Mouse (Mus musculus) CH12.LX (cell line): Measurements from ENCODE around the gene Tex9. TPM values are rescaled to one million over a fixed set of nuclear protein-coding genes. Genes with fewer than 3 reads are reported as not detected.
A peak's percentile ranks its signal among the peaks of the same experiment; 100 is the strongest.

Experiments
- DNase-seq: peaks from one replicate; pipeline ENCODE4 v3.0.0-alpha.2; 2013; ENCODE audit errors: extremely low read depth
- H3K27ac ChIP-seq: 2 replicates; pipeline ENCODE4 v1.5.1; 2012; ENCODE audit warnings: low read depth, mild to moderate bottlenecking, control low read depth, moderate library complexity; ENCODE audit not compliant: insufficient read depth
- H3K27me3 ChIP-seq: replicated peaks from 2 replicates; pipeline ENCODE3; 2012; ENCODE audit warnings: inconsistent platforms
- H3K36me3 ChIP-seq, 2 experiments: replicated peaks in 1 of 2; 2 replicates each; pipeline versions ENCODE3 to v1.6.1; 2012; ENCODE audit warnings: inconsistent platforms in 1 of 2, low read length in 1 of 2, mild to moderate bottlenecking in 1 of 2, mixed read lengths in 1 of 2, moderate library complexity in 1 of 2; ENCODE audit not compliant: control insufficient read depth in 1 of 2, insufficient read depth in 1 of 2
- H3K4me1 ChIP-seq, 2 experiments: 2 replicates each; pipeline ENCODE4 v1.6.1; 2012; ENCODE audit warnings: inconsistent platforms in 1 of 2, moderate library complexity in 1 of 2; ENCODE audit not compliant: insufficient read depth in 2 of 2, control insufficient read depth in 1 of 2
- H3K4me2 ChIP-seq: 2 replicates; pipeline ENCODE4 v1.6.1; 2012; ENCODE audit warnings: low read depth, mild to moderate bottlenecking, control low read depth; ENCODE audit not compliant: poor library complexity, insufficient read depth, severe bottlenecking
- H3K4me3 ChIP-seq, 3 experiments: fragments of 150-350 bp in 1 of 3; sonication (generic) in 1 of 3; replicated peaks in 1 of 3; 2 replicates each; pipeline versions ENCODE3 to v1.5.1; 2011 to 2012; ENCODE audit warnings: low read depth in 2 of 3, low read length in 2 of 3, mild to moderate bottlenecking in 2 of 3, moderate library complexity in 2 of 3, control low read depth in 1 of 3, improper control_type of control experiment in 1 of 3, inconsistent platforms in 1 of 3, mixed read lengths in 1 of 3; ENCODE audit not compliant: poor library complexity in 1 of 3
- H3K79me2 ChIP-seq: replicated peaks from 2 replicates; pipeline ENCODE4 v1.6.1; 2012; ENCODE audit warnings: mild to moderate bottlenecking, moderate library complexity; ENCODE audit not compliant: control insufficient read depth, poor library complexity, insufficient read depth, severe bottlenecking; ENCODE audit errors: extremely low read depth
- H3K9ac ChIP-seq: 2 replicates; pipeline ENCODE4 v1.6.1; 2012; ENCODE audit warnings: low read depth, mild to moderate bottlenecking, control low read depth, moderate library complexity; ENCODE audit not compliant: insufficient read depth
- H3K9me3 ChIP-seq: replicated peaks from 2 replicates; pipeline ENCODE3; 2012; ENCODE audit warnings: low read length, inconsistent platforms, mixed read lengths
- BHLHE40 ChIP-seq: IDR thresholded peaks from 2 replicates; pipeline ENCODE4 v1.6.1; 2011; ENCODE audit warnings: mild to moderate bottlenecking, low read depth, low read length, improper control_type of control experiment
- CHD1 ChIP-seq: IDR thresholded peaks from 2 replicates; pipeline ENCODE4 v1.6.1; 2012; ENCODE audit warnings: low read depth, low read length, improper control_type of control experiment, inconsistent platforms
- CHD2 ChIP-seq: IDR thresholded peaks from 2 replicates; pipeline ENCODE4 v1.6.1; 2011; ENCODE audit warnings: low read length, improper control_type of control experiment
- CTCF ChIP-seq, 2 experiments: IDR thresholded peaks in 1 of 2; conservative IDR thresholded peaks in 1 of 2; 2 replicates each; pipeline ENCODE4 v1.5.1; 2011 to 2012; ENCODE audit warnings: low read depth in 2 of 2, low read length in 2 of 2, improper control_type of control experiment in 1 of 2, inconsistent platforms in 1 of 2, mild to moderate bottlenecking in 1 of 2, moderate library complexity in 1 of 2
- EP300 ChIP-seq: IDR thresholded peaks from 2 replicates; pipeline ENCODE4 v1.6.1; 2011; ENCODE audit warnings: low read length, improper control_type of control experiment
- ETS1 ChIP-seq: conservative IDR thresholded peaks from 2 replicates; pipeline ENCODE4 v1.6.1; 2012; ENCODE audit warnings: low read depth, mild to moderate bottlenecking, inconsistent platforms, low read length, improper control_type of control experiment, moderate library complexity
- GABPA ChIP-seq: IDR thresholded peaks from 2 replicates; pipeline ENCODE4 v1.6.1; 2012; ENCODE audit warnings: low read depth, low read length, improper control_type of control experiment, inconsistent platforms; ENCODE audit not compliant: insufficient replicate concordance
- HCFC1 ChIP-seq: IDR thresholded peaks from 2 replicates; pipeline ENCODE4 v1.6.1; 2012; ENCODE audit warnings: low read depth, mild to moderate bottlenecking, inconsistent platforms, low read length, improper control_type of control experiment
- IRF4 ChIP-seq: IDR thresholded peaks from 2 replicates; pipeline ENCODE4 v1.6.1; 2014; ENCODE audit warnings: low read depth, mild to moderate bottlenecking, inconsistent platforms, low read length, improper control_type of control experiment
- JUN ChIP-seq: IDR thresholded peaks from 2 replicates; pipeline ENCODE4 v1.6.1; 2011; ENCODE audit warnings: low read depth, mild to moderate bottlenecking, low read length, improper control_type of control experiment, moderate library complexity; ENCODE audit not compliant: insufficient read depth
- JUND ChIP-seq: conservative IDR thresholded peaks from 2 replicates; pipeline ENCODE4 v1.6.1; 2011; ENCODE audit warnings: low read depth, low read length, improper control_type of control experiment
- MAFK ChIP-seq: IDR thresholded peaks from 2 replicates; pipeline ENCODE4 v1.6.1; 2011; ENCODE audit warnings: low read length, improper control_type of control experiment; ENCODE audit not compliant: insufficient replicate concordance
- MEF2A ChIP-seq: IDR thresholded peaks from 2 replicates; pipeline ENCODE4 v1.6.1; 2014; ENCODE audit warnings: low read depth, mild to moderate bottlenecking, inconsistent platforms, low read length, improper control_type of control experiment, borderline replicate concordance
- MXI1 ChIP-seq: IDR thresholded peaks from 2 replicates; pipeline ENCODE4 v1.6.1; 2011; ENCODE audit warnings: mild to moderate bottlenecking, low read depth, low read length, improper control_type of control experiment
- MYC ChIP-seq: IDR thresholded peaks from 2 replicates; pipeline ENCODE4 v1.6.1; 2011; ENCODE audit warnings: low read depth, mild to moderate bottlenecking, improper control_type of control experiment, low read length
- NRF1 ChIP-seq: IDR thresholded peaks from 2 replicates; pipeline ENCODE4 v1.6.1; 2014; ENCODE audit warnings: low read depth, mild to moderate bottlenecking, inconsistent platforms, low read length, improper control_type of control experiment, moderate library complexity
- PAX5 ChIP-seq: IDR thresholded peaks from 2 replicates; pipeline ENCODE4 v1.6.1; 2012; ENCODE audit warnings: low read length, inconsistent platforms, mixed read lengths
- POLR2A ChIP-seq: IDR thresholded peaks from 2 replicates; pipeline ENCODE4 v1.6.1; 2011; ENCODE audit warnings: low read depth, mild to moderate bottlenecking, improper control_type of control experiment, low read length
- POLR2AphosphoS2 ChIP-seq: IDR thresholded peaks from 2 replicates; pipeline ENCODE4 v1.6.1; 2011; ENCODE audit warnings: low read depth, low read length, improper control_type of control experiment
- RAD21 ChIP-seq: IDR thresholded peaks from 2 replicates; pipeline ENCODE4 v1.6.1; 2011; ENCODE audit warnings: low read depth, mild to moderate bottlenecking, low read length, improper control_type of control experiment, moderate library complexity
- SIN3A ChIP-seq: IDR thresholded peaks from 2 replicates; pipeline ENCODE4 v1.6.1; 2012; ENCODE audit warnings: low read length, improper control_type of control experiment, inconsistent platforms
- SMC3 ChIP-seq: IDR thresholded peaks from 2 replicates; pipeline ENCODE4 v1.6.1; 2011; ENCODE audit warnings: low read depth, low read length, improper control_type of control experiment
- TCF12 ChIP-seq: IDR thresholded peaks from 2 replicates; pipeline ENCODE4 v1.6.1; 2014; ENCODE audit warnings: low read depth, mild to moderate bottlenecking, inconsistent platforms, low read length, improper control_type of control experiment
- UBTF ChIP-seq: IDR thresholded peaks from 2 replicates; pipeline ENCODE4 v1.6.1; 2012; ENCODE audit warnings: low read depth, mild to moderate bottlenecking, inconsistent platforms, low read length, improper control_type of control experiment, moderate library complexity
- USF2 ChIP-seq: conservative IDR thresholded peaks from 2 replicates; pipeline ENCODE4 v1.6.1; 2011; ENCODE audit warnings: low read depth, low read length, improper control_type of control experiment
- ZMIZ1 ChIP-seq: IDR thresholded peaks from 2 replicates; pipeline ENCODE4 v1.6.1; 2012; ENCODE audit warnings: low read depth, mild to moderate bottlenecking, inconsistent platforms, low read length, improper control_type of control experiment
- ZNF384 ChIP-seq: IDR thresholded peaks from 2 replicates; pipeline ENCODE4 v1.6.1; 2012; ENCODE audit warnings: low read depth, low read length, improper control_type of control experiment, inconsistent platforms
- dilution Hi-C: fragments of 300-500 bp; cut with MboI; formaldehyde crosslinking; loops from 2 replicates; pipeline ENCODE4 v1.14.3; 2020; ENCODE audit warnings: low sequenced_read_pairs; ENCODE audit not compliant: extremely low pct_unique_long_range_greater_than_20kb, extremely low pct_ligation_motif_present
- in situ Hi-C: fragments of 300-500 bp; cut with MboI; formaldehyde crosslinking; loops from 3 replicates; pipeline ENCODE4 v1.14.3; 2019; ENCODE audit warnings: low sequenced_read_pairs, low pct_ligation_motif_present, low pct_unique_long_range_greater_than_20kb, mixed read lengths
- polyA plus RNA-seq: library from polyadenylated mRNA; unstranded; fragments of >175 nt; gene quantifications from 2 replicates; pipeline ENCODE4 v1.2.1, GENCODE M21; 2012; ENCODE audit warnings: low read depth; ENCODE audit not compliant: insufficient read length
- total RNA-seq, 2 experiments: library from RNA; depleted of rRNA; stranded (reverse); fragments of 300-350 nt in 1 of 2; fragments of >200 nt in 1 of 2; gene quantifications; 2 replicates each; pipeline ENCODE4 v1.2.3; 2012 to 2014

The Tex9 gene
- total and polyA plus RNA-seq, 3 experiments: 12.1 to 27.4 (median 12.7) TPM

GRCm38 (mm10) chr9:72532381-72533088 is 40.5 kb upstream of the Tex9 start (continued):
- no peak for TF ChIP-seq NRF1
- TF ChIP-seq EP300: no peak
- TF ChIP-seq BHLHE40: no peak
- no peak for TF ChIP-seq TCF12
- peak; percentile 7; the same call in 1 of the 2 replicates for TF ChIP-seq CHD1
- TF ChIP-seq HCFC1: peak; percentile 50; the same call in 1 of the 2 replicates

GRCm38 (mm10) chr9:72531996-72532380 is 40.0 kb upstream of the Tex9 start, which contains the start of gene Rfx7:
Gene Rfx7, plus strand, starts transcription at chr9:72532240.
- Histone ChIP-seq H3K9me3 (no peaks in the 10 kb centered on the region), H3K36me3 (peaks cover 0 to 7% of the 10 kb centered on the region in 2 experiments)
- dilution Hi-C loops: no loop called here
- no peak for TF ChIP-seq JUND
- TF ChIP-seq NRF1: peak; percentile 87
- TF ChIP-seq MEF2A: 0 out of 2 replicates have a peak, but pooled peaks have one; percentile 41
- TF ChIP-seq, all 38 proteins: peak for 2
- H3K27me3 ChIP-seq: no peaks in the 10 kb centered on the region
- H3K79me2 ChIP-seq: peaks cover 28% of the 10 kb centered on the region
- peak within 1 kb of the TSS; percentile 68 for H3K4me2 ChIP-seq
- in situ Hi-C loops: no loop called here
- peak within 1 kb of the TSS; percentile 99 for H3K27ac ChIP-seq
- peak within 1 kb of the TSS; percentile 94 for H3K9ac ChIP-seq
- H3K4me3 ChIP-seq: peak within 1 kb of the TSS; percentile 90 to 94 (median 94)
- H3K4me1 ChIP-seq: peaks cover 0 to 30% of the 10 kb centered on the region in 2 experiments; a peak in 3 of 4 replicates
- DNase-seq: peak; percentile 52

- dilution Hi-C loops: no loop called here
- H3K4me2 ChIP-seq: peak overlapping the region; percentile 68
- peaks cover 0 to 7% of the 10 kb centered on the region in 2 experiments for H3K36me3 ChIP-seq
- H3K79me2 ChIP-seq: peaks cover 23% of the 10 kb centered on the region
- H3K27ac ChIP-seq: peak overlapping the region; percentile 99
- peak overlapping the region; percentile 43 to 94 (median 90) for H3K4me3 ChIP-seq
- peak; percentile 94 for DNase-seq
- H3K27me3 ChIP-seq: no peaks in the 10 kb centered on the region
- no peaks in the 10 kb centered on the region for H3K9me3 ChIP-seq
- in situ Hi-C loops: no loop called here
- H3K4me1 ChIP-seq: peaks cover 0 to 31% of the 10 kb centered on the region in 2 experiments; a peak in 3 of 4 replicates
- H3K9ac ChIP-seq: peak overlapping the region; percentile 94
- peak; percentile 67 for TF ChIP-seq CHD2
- TF ChIP-seq MXI1: peak; percentile 57; the same call in 1 of the 2 replicates
- TF ChIP-seq CHD1: no peak; the same call in 1 of the 2 replicates
- peak; percentile 41 for TF ChIP-seq ETS1
- TF ChIP-seq JUND: no peak
- TF ChIP-seq RAD21: no peak
- TF ChIP-seq CTCF (conservative IDR thresholded peaks at IDR 0.05 in 1 of 2, IDR thresholded peaks at IDR 0.05 in 1 of 2; ENCODE audit: low read depth in 2 of 2, low read length in 2 of 2): peak in 1 of 2 experiments; percentile 2; a peak in 1 of 4 replicates
- peak; percentile 97 for TF ChIP-seq POLR2A
- no peak for TF ChIP-seq SIN3A
- TF ChIP-seq USF2: no peak
- TF ChIP-seq SMC3: no peak
- no peak for TF ChIP-seq MAFK
- TF ChIP-seq BHLHE40: peak; percentile 43
- TF ChIP-seq ZMIZ1: peak; percentile 96
- no peak for TF ChIP-seq PAX5
- TF ChIP-seq NRF1: no peak
- TF ChIP-seq JUN: no peak
- peak; percentile 52; the same call in 1 of the 2 replicates for TF ChIP-seq IRF4
- no peak for TF ChIP-seq ZNF384
- TF ChIP-seq MYC: peak; percentile 87
- TF ChIP-seq UBTF: peak; percentile 61
- no peak for TF ChIP-seq GABPA
- TF ChIP-seq POLR2AphosphoS2: peak; percentile 92
Observed at GRCm38 (mm10) chr9:72531291-72531995, 39.4 kb upstream of the Tex9 start.
